Mouse (Mus musculus): ENCODE results near the gene BC051142.

BC051142 gene

GRCm38 (mm10) chr17:34398711-34399393, at the start of gene BC051142:
Gene BC051142 (plus strand): TSS chr17:34398820.
- DNase-seq (ENCODE audit: low spot score): peak; percentile 87

GRCm38 (mm10) chr17:34349429-34349828, 49.2 kb upstream of the BC051142 start:
- peak; percentile 79 for DNase-seq (ENCODE audit: low spot score)

GRCm38 (mm10) chr17:34354539-34354938, 44.1 kb upstream of the BC051142 start, which contains the start of gene Btnl2:
Gene Btnl2 (plus strand): TSS chr17:34354822.
- no peak for DNase-seq (ENCODE audit: low spot score)

- DNase-seq (ENCODE audit: low spot score): peak; percentile 32
These were observed 43.7 kb upstream of the BC051142 start for GRCm38 (mm10) chr17:34354940-34355339.

GRCm38 (mm10) chr17:34362954-34363546, 35.6 kb upstream of the BC051142 start:
- DNase-seq (ENCODE audit: low spot score): no peak

- DNase-seq (ENCODE audit: low spot score): no peak
These were observed 34.8 kb upstream of the BC051142 start for GRCm38 (mm10) chr17:34363676-34364310.

GRCm38 (mm10) chr17:34365031-34365430, 33.6 kb upstream of the BC051142 start:
- DNase-seq (ENCODE audit: low spot score): no peak

- no peak for DNase-seq (ENCODE audit: low spot score)
These were observed 28.1 kb upstream of the BC051142 start for GRCm38 (mm10) chr17:34370563-34370962.

GRCm38 (mm10) chr17:34373055-34373709, 25.4 kb upstream of the BC051142 start:
- no peak for DNase-seq (ENCODE audit: low spot score)

GRCm38 (mm10) chr17:34376847-34377246, 21.8 kb upstream of the BC051142 start, which contains the start of gene Btnl1:
Gene Btnl1 (plus strand): TSS chr17:34377132.
- no peak for DNase-seq (ENCODE audit: low spot score)

GRCm38 (mm10) chr17:34377450-34378209, 21.0 kb upstream of the BC051142 start:
- no peak for DNase-seq (ENCODE audit: low spot score)

- DNase-seq (ENCODE audit: low spot score): no peak
These were observed 19.9 kb upstream of the BC051142 start for GRCm38 (mm10) chr17:34378716-34379115.

- DNase-seq (ENCODE audit: low spot score): no peak
These were observed 19.2 kb upstream of the BC051142 start for GRCm38 (mm10) chr17:34379451-34379850.

- DNase-seq (ENCODE audit: low spot score): no peak
These were observed 16.7 kb upstream of the BC051142 start for GRCm38 (mm10) chr17:34381876-34382275.

- DNase-seq (ENCODE audit: low spot score): no peak
These were observed 15.4 kb upstream of the BC051142 start for GRCm38 (mm10) chr17:34383212-34383611.

- DNase-seq (ENCODE audit: low spot score): no peak
These were observed 13.9 kb upstream of the BC051142 start for GRCm38 (mm10) chr17:34384699-34385098.

GRCm38 (mm10) chr17:34386656-34387055, 12.0 kb upstream of the BC051142 start:
- DNase-seq (ENCODE audit: low spot score): no peak

GRCm38 (mm10) chr17:34388513-34388912, 10.1 kb upstream of the BC051142 start:
- DNase-seq (ENCODE audit: low spot score): peak; percentile 32

GRCm38 (mm10) chr17:34391507-34391906, 7.1 kb upstream of the BC051142 start:
- DNase-seq (ENCODE audit: low spot score): no peak

- peak; percentile 19 for DNase-seq (ENCODE audit: low spot score)
These were observed 6.3 kb upstream of the BC051142 start for GRCm38 (mm10) chr17:34392321-34392720.

- no peak for DNase-seq (ENCODE audit: low spot score)
These were observed 1.3 kb upstream of the BC051142 start for GRCm38 (mm10) chr17:34397357-34397756.

All from lung, postnatal 25 days (tissue).